Mouse (Mus musculus) layer of hippocampus, postnatal 25 days (tissue): ENCODE results near the gene Dcaf11. TPM values are rescaled to one million over a fixed set of nuclear protein-coding genes. Genes with fewer than 3 reads are reported as not detected.

Experiments used
- DNase-seq, 2 experiments: peaks; one replicate each; pipeline ENCODE4 v3.0.0; 2022; ENCODE audit warnings: mixed read lengths in 2 of 2, low spot score in 1 of 2; ENCODE audit errors: extremely low spot score in 1 of 2
- total RNA-seq, 2 experiments: library from RNA; stranded (reverse); gene quantifications; 2 replicates each; pipeline ENCODE4 v1.2.3; 2021

The Dcaf11 gene
- total RNA-seq, 2 experiments from 2014 or later = 72.7 to 86.4 TPM

DNA sequence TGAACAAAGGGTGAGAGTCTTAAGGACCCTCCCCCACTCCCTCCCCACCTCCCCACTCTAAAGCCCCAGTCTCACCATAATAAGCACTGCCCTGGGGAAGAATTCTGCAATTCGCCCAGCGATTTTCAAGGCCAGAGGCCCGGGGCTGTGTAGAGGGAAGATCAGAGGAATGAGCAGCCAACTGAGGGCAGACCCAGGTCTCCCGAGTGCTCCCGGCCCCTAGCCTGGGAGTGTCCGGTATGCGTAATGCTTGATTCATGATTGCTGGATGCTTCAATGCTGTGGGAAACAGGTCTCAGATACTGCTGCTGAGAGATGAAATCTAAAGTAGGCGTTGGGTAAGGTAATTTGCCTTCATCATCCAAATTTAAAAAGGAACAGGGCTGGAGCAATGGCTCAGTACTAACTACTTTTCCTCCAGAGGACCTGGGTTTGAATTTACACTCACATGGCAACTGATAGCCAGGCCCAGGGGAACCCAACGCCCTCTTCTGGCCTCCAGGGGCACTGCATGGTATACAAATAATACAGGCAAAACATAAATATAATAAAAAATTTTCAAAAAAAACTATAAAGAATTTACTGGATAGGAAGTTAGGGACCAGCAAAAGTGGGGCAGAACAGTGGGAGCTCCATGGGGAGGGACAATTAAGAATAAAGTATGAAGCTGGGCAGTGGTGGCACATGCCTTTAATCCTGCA lies 22.3 kb downstream of the Dcaf11 start:
- DNase-seq = no peak

DNA sequence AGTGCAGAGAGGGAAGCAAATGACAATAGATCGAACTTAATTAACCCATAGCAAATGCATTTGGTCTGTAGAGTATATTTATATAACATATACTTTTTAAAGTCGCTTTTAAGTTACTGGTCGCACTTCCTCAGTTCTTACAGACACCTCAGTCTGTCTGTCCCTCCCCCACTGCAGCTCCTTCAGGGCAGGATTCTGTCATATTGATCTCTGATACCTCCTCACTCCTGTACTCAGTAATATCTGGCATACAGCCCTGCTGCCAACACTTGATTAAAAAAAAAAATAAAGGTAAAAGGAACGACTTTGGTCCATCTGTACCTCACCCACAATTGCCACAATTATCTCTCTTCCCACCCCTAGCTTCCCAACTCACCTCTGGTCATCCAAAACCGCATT lies 24.5 kb downstream of the Dcaf11 start:
- DNase-seq = no peak

DNA sequence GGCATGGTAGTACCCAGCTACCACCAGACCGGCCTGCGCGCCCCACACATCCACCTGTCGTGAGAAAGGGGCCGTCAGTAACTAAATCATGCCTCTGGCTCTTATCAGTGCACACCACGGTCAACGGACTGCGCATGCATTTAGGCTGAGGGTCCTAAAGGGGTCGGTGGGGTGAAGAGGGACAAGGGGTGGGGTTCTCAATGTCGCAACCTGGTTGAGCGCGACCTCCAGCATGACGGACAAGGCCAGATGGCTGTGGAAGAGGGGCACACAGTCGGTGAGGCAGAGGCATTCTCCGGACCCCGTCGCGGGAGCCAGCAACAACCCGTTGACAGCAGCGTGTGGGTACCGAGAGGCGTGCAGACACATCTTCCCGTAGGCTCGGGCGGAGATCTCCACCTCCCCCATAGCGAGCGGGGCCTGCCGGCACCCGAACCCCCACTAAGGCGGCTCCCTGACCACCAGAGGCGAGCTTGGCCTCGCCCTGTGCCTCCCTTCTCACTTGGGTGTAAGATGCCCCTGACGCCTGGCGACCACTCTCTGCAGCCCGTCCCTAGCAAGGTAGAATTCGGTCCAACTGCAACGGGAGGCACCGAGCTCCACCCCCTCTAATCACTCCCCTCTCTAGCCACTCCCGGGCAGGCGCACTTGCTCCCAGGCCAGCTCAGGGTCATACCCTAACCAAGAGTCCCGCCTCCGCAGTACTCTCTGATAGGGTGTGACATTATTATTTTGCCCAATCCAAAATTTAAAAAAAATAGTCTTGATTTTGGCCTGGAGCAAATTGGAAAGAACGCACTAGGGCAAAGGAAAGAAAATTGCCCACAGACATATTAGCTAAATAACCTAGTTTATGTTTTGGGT lies 25.1 kb downstream of the Dcaf11 start, which contains the start of gene Emc9:
Emc9 (minus strand) TSS at position 601 of the 864 bp plus-strand sequence.
- peak; percentile 42 to 54 for DNase-seq

DNA sequence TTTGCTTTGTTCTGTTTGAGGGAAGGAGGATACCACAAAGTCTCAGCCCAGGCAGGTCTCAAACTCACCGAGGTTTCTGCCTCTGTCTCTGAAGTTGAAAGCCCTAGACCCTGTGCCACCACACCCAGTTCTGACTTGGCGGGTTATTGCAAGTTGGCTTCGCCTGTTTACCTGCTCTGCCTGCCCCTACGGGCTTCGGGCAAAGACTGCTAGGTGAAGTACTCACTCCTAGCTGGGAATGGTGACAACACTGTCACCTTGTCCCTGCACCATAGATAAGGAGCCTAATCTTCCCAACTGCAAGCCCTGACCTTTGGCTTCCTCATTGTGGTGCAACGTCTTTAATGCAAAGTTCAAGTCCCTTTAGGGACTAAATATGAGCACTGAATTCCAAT lies 25.8 kb downstream of the Dcaf11 start:
- DNase-seq = no peak

DNA sequence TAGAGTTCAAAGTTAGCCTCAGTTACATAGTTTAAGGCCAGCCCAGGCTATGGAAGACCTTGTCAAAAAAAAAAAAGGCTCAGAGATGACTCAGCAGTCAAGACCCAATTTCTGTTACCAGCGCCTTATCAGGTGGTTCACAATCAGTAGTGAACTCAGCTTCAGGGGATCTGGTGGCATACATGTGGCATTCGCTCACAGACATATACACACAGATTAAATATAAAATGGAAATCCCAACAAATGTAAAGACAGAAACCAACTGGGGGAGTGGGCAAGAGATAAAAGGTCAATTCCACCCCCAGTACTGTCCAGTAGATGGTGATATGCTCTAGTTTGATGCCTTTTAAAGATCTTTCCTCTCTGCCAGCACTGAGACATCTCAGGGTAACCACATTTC lies 26.3 kb downstream of the Dcaf11 start:
- no peak for DNase-seq

DNA sequence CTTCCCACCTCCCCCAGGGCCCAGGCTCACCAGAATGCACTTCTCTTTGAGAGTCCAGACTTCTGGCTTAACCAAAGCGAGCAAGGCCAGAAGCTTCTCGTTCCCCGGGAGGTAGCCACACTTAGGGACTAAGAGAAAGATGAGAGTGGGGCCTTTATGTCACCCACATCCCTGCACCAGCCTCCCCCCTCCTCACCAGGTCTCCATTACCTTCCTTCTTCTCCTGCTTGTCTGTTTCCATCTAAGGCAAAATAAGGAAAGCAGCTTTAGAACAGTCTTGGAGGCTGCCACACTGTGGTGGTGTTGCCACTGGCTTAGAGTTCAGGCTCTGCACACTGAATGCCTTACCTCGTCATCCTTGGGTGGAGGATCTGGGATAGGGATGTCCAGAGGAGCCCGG lies 29.5 kb downstream of the Dcaf11 start:
- no peak for DNase-seq

DNA sequence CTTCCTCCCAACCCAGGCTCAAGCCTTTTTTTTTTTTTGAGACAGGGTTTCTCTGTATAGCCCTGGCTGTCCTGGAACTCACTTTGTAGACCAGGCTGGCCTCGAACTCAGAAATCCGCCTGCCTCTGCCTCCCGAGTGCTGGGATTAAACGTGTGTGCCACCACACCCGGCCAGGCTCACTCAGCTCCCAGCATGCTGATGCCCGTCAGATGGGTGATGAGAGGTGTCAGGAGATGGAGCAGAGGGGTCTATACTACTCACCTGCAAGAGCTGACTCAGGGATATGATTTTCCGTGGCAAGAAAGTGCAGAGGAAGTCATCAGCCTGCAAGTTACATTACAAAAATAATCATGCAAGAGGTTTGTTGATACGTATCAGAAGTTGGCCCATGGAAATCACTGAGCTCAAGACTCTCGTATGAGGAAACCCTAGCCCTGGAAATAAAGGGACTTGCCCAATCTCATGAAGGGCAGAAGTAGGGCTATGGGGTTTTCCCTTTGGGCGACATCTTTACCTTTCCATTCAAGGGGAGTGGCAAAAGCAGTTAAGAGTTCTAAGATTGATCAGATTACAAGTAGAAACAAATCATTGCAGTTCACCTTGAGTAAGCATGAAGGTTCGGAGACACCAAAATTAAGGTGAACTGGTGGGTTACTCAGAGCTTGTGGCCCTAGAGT lies 30.1 kb downstream of the Dcaf11 start:
- DNase-seq = no peak

DNA sequence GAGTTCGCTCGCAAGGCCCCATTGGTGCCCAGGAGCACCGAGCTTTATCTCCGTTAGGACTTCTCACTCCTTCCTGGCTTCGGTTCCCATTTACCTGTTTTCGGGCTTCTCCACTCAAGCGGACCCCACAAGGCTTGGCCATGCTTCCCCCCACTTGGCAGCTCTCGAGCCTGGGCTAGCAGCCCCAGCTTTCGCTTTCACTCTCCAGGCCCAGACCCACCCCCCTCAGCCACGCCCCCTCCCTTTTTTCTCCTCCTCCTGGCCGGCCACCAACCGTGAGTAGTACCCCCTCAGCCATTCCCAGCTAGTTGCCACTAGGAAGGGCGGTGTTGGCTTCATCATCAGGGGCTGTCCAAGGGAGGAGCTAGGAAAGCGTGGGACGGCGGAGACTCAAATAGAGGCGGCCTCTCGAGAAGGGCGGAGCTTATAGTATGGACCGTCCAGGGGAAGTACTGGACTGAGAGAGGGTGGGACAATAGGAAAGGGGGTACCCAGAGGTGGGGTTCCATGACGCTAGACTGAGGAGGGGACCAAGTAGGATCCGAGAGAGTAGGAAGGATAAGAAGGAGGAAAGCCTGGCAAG lies 31.0 kb downstream of the Dcaf11 start, which contains the start of gene Psme2:
Psme2 (minus strand) TSS at position 366 of the 583 bp plus-strand sequence.
- peak; percentile 75 to 77 for DNase-seq

DNA sequence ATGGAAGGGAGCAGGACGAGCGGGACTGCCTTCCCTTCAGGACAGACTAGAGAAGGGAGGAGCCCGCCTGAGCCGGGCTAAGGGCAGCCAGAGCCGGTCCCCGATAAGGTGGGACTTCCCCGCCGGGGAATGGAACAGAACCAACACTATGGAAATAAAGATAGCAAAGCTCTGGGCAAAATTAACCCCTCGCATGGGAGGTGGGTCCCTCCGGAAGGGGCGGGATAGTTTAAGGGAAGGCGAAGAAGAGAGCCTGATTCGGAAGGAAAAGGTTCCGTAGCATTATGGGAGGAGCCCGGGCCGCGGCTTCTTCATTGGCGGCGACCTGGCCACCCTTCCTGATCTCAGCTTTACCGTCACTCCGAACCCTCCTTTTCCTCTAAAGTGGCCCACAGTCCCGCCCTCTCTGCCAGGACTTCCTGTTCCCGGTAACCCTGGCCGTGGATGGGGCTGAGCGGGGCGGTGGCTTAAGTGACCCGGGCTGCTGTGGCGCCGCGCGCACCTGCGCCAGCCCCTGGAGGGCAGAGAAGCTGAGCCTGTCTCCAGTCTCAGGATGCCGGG lies 31.6 kb downstream of the Dcaf11 start, which contains the start of gene Rnf31:
Rnf31 (plus strand) TSS at position 378 of the 561 bp plus-strand sequence.
- peak in 1 of 2 experiments; percentile 74 for DNase-seq

DNA sequence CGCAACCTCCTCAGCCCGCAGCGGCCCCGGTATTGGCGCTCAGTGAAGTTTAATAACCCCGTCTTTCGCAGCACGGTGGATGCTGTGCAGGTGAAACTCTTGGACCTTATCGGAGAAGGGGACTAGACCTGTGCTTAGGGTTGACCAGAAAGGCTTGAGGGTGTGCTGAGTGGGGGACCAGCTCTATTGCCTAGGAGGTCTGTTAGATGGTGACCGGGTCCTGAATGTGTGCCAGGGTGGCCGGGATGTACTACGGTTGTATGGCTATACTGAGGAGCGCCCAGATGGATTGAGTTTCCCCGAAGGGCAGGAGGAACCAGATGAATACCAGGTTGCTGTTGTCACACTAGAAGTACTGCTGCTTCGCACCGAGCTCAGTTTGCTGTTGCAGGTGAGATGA lies 32.4 kb downstream of the Dcaf11 start:
- DNase-seq = no peak

DNA sequence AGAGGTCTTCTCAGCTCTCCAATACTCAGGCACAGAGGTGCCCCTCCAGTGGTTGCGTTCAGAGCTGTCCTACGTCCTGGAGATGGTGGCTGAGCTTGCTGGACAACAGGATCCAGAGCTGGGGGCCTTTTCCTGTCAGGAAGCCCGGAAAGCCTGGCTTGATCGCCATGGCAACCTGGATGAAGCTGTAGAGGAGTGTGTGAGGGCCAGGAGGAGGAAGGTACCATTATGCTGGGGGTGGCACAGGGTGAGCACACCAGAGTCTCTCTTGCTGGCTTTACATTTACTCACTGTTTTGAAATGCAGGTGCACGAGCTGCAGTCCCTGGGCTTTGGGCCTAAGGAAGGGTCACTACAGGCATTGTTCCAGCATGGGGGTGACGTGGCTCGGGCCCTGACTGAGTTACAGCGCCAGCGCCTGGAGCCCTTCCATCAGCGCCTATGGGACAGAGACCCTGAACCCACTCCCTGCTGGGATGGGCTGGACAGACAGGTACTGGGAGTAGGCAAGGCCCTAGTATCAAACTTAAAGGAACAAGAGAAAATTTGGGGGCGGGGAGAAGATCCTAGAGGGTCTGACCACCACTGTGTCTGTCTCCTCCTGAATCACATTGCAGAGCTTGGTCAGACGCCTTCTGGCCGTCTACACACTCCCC lies 36.4 kb downstream of the Dcaf11 start:
- no peak for DNase-seq

DNA sequence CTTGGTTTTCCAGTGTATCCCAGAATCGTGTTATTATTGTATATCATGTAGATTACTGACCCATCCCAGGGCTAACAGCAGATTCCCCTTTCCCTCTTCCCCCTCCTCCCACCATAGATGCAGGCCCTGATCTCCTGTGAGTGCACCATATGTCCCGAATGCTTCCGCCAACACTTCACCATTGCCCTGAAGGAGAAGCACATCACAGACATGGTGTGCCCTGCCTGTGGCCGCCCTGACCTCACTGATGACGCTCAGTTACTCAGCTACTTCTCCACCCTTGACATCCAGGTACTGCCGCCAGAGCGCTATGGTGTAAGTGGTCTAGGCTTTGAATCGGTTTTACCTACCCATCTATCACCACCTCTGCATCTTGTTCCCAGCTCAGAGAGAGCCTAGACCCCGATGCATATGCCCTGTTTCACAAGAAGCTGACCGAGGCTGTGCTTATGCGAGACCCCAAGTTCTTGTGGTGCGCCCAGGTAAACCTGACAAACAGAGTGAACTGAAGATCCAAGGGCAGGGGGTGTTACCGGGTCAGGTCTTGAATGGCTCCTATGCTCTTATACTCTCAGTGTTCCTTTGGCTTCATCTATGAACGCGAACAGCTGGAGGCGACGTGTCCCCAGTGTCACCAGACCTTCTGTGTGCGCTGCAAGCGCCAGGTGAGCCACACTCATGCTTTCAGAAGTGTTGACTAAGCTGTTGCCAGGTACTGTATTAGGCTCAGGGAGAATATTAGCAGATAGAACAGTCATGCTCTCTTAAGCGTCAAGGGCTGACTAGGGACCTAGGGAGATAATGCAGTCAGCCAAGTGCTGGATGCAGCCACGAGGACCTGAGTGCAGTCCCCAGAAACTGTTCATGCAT lies 39.0 kb downstream of the Dcaf11 start:
- no peak for DNase-seq

DNA sequence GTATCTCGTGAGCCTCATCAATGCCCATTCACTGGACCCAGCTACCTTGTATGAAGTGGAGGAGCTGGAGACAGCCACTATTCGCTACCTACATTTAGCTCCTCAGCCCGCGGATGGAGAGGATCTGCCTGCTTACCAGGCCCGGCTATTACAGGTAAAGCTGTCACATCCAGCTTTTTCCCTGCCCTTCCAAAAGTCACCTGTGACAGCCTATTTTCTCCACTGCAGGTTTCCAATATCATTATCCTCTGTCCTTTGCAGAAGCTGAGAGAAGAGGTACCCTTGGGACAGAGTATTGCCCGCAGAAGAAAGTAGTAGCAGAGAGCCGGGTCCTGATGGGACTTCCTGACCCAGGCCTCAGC lies 43.4 kb downstream of the Dcaf11 start, which contains the start of gene Irf9:
Irf9 (plus strand) TSS at position 301 of the 362 bp plus-strand sequence.
- no peak for DNase-seq

DNA sequence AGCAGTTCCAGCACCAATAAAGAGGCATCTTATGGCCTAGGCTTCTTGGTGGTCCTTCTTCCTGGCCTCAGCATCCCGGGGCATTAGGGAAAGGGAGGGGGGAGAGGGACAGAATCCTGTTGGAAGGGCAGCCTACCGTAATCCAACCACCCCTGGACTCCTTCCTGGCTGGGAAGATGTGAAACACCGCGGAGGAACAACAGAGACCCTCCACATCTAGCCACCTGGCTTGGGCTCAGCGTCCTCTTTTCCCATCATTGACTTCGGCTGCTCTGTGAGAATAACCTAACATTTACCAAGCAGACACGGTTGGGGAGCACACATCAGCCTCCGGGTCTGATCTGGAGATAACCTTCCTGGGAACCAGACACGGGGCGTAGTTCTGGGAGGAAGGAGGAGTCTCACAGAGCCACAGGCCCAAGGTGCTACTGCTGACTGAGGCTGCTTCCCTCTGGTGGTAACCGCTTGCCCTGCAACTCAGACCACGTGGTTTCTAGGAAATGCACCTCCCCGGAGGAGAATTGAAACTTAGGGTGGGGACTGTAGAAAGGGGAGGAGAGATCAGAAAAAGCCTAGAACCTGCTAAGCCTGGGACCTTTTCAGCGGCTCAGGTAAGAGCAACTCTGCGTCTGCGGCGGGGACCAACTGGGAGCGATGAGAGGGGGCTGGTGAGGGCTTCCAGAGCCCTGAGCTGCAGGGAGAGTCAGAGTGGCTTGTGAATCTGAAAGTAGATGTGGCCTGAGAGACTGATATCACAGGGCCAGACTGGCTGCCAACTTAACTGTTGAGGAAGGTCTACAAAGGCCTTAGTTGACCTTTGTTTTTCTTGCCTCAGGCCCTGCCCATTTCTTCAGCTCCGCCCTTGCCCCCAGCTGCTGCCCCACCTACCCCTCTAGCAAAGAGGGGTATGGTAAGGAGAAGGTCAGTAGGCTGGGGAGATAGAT lies 44.1 kb downstream of the Dcaf11 start:
- DNase-seq = peak; percentile 68 to 75

DNA sequence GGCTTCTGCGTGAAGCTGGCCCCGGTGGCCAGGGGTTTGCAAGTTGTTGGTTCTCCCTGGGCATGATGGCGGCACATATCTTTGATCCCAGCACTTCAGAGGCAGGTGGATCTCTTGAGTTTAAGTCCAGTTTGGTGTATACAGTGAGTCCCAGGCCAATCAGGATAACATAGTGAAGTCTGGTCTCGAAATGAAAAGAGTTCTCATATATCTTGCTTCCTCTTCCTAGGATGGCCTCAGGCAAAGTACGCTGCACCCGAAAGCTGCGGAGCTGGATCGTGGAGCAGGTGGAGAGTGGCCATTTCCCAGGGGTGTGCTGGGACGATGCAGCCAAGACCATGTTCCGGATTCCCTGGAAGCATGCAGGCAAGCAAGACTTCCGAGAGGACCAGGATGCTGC lies 45.0 kb downstream of the Dcaf11 start:
- DNase-seq = no peak

DNA sequence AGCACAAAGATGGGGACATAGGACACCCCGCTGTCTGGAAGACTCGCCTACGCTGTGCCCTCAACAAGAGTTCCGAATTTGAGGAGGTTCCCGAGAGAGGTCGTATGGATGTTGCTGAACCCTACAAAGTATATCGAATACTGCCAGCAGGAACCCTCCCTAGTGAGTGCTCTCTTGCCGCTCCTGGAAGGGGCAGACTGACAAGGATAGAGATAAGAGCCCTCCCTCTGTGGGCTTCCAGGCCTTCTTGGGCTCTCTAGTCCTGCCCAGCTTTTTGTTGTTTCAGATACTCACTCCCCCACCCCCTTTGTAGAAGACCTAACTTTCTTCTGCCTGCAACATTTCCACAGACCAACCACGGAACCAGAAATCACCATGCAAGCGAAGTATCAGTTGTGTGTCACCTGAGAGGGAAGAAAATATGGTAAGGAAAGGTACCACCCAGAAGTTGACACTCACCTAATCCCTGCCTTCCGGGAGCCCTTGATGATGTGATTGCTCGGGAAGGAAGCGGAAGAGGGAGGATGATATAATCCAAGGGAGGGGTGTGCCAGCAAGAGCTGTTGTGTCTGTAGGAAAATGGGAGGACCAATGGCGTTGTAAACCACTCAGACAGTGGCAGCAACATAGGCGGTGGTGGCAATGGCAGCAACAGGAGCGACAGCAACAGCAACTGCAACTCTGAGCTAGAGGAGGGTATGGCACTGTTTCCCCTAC lies 46.1 kb downstream of the Dcaf11 start:
- no peak for DNase-seq

DNA sequence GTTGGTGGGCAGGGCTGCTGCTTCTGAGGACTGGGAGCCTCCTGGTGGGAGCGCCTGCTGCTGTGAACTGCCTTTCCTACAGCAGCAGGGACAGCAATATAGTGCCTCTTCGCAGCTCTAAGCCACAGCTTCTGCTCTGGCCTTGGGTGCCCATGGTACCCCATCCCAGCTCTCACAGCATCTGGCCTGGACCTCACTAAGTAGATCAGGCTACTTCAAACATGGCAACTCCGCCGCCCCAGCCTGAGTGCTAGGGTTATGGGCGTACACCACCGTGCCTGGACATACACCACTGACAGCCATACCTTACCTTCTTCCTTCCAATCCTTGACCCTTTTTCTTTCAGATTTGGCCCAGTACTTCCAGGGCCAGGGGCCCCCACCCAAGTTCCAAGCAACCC lies 48.5 kb downstream of the Dcaf11 start:
- no peak for DNase-seq
